Mouse (Mus musculus) adrenal gland, adult 18-20 months (tissue): ENCODE results near the gene Tpm4. TPM values are rescaled to one million over a fixed set of nuclear protein-coding genes. Genes with fewer than 3 reads are reported as not detected.

Experiments
- DNase-seq, 2 experiments: peaks; one replicate each; pipeline ENCODE4 v3.0.0; 2021 to 2022; ENCODE audit warnings: low spot score in 2 of 2
- total RNA-seq, 2 experiments: library from RNA; stranded (reverse); gene quantifications; 1 replicate in 1 of 2; 2 replicates in 1 of 2; pipeline ENCODE4 v1.2.3; 2021

Gene Tpm4
- total RNA-seq, 2 experiments from 2014 or later = 210 to 289 TPM

DNA sequence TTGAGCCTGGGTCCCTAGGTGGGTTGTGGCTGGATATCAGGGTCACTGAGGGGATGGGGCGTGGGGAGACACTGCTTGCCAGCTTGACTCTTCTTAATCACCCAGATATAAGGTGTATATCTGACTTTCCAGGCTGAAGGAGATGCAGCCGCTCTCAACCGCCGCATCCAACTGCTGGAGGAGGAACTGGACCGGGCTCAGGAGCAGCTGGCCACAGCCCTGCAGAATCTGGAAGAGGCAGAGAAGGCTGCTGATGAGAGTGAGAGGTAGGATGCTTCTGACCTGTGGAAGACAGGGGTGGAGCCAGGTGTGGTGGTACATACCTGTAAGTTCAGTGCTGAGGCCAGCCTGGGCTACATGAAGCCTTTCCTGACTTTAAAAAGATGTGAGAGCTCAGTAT, 3.7 kb downstream of the Tpm4 start:
- no peak for DNase-seq

DNA sequence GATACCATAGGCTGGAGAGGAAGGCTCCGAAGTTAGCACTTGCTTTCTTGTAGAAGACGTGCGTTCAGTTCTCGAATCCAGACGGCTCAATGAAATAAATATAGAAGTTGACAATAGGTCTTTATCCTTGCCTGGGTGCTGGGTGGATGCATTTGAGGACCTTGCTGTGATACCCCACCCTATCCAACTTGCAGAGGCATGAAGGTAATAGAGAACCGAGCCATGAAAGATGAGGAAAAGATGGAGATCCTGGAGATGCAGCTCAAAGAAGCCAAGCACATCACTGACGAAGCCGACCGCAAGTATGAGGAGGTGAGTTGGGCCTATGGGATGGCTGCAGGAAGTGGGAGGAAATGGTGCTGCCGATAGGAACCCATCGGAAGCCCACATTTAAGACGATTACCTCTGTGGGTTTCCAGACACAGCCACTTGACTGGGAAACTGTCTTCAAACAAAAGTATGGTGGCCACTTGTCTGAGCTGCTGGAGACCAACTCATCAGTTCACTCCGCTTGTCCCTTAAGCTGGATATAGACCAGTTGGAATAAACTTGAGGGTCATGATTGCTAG, 8.6 kb downstream of the Tpm4 start:
- no peak for DNase-seq

DNA sequence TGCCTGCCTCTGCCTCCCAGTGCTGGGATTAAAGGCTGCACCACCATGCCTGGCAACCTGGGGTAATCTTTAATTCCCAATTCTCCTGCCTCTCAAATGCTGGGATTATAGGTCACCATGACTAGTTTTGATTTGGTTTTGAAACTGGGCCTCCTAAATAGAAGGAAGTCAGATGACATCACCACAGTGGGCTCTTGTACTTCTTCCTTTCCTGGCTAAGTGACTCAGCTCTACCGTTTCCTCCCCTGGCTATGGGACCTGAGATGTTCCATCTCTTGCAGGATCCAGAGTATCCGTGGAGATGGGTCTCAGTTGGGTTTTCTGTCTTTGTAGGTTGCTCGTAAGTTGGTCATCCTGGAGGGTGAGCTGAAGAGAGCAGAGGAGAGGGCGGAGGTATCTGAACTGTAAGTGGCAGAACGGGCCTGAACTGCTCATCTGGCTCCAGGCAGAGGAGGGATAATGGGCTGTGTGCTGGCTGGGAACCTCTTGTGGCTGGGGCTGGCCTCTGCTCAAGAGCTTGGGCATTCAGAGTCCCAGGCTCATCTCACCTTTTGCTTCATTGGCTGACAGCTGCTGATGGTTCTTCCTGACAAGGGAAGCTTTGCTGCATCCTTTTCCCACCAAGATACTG, 9.7 kb downstream of the Tpm4 start:
- DNase-seq = no peak

DNA sequence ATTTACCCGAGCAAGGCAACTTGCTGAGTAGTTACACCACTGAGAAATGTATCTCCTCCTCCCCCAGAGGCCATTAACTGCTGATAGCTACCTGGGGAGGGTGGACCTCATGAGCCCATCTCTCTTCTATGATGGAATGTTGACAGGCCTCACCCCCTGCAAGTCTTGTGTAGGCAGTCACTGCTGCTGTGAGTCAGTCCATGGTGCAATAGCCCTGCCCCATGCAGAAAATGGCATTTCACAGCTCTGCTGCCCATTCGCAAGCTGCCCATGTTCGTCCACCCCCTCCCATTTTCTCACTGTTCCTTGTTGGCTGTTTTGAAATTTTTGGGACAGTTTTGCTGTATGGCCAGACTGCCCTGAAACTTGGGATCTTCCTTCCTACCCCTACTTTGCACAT, 10.7 kb downstream of the Tpm4 start:
- DNase-seq = no peak

DNA sequence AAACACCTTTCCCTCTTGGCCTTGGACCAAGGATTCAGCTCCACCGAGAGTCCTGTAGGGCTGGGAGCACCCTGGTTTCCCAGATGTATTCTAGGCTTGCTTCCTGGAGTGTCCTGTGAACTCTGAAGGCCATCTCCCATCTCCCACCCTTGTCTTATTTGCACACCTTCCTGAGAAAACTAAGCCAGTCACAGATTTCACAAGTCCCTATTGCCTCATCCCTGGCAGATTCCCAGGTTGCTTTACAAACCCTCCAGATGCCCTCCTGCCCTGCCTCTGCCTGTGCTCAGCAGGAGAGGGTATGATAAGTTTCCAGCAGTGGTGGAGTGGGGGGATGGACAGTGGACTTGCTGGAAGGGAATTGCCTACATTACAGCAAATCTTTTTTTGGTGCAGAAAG, 11.3 kb downstream of the Tpm4 start:
- DNase-seq = peak in 1 of 2 experiments; percentile 43

DNA sequence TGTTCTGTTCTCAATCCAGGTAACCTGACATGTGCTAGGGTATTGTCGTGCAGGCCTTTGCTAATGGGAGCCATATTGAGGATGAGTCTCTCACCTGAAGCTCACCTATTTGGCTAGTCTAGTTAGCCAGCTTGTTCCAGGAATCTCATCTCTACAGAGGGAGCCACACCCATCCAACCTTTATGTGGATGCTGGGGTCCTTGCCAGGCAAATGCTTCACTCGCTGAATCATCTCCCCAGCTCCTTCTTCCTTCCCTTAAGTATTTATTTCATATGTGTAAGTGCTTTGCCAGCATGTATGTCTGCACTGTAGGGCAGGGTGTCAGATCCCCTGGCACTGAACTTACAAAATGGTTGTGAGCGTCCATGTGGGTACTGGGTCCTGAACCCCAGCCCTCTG, 11.8 kb downstream of the Tpm4 start:
- DNase-seq = no peak

DNA sequence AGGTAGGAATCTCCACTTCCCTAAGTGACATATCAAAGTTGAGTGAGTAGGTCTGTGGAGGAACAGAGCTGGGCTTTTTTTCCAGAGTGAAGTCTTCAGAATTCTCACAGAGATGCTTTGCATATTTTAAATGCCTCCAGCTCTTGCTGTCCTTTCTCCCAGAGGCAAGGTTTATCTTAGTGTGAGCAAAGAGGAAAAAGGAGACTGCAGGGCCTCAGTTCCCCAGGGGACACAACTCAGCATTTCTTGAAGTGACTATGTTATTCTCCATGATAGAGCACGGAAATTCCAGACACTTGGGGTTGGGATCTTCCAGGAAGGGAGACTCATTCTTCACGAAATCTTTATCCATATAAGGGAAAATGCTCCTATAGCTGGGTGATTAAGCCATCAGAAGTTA, 12.5 kb downstream of the Tpm4 start:
- no peak for DNase-seq

DNA sequence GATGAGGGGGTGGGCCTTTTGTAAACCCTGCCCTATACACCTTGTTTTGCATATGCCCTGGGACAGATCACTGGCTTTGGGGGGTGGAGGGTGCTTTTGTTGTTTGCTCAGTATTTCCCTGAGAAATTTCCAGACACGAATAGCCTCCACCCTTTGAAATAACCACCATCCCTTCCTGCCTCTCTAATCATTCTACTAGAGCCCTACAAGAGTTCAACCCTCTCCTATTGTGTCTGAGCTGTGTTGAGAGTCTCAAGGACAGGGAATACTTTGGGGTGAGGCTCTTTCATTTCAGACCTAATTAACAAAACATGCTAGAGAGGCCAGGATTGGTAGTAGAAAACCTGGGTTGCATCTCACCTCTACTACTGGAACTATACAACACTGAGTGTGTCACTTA, 14.3 kb downstream of the Tpm4 start:
- DNase-seq = no peak

DNA sequence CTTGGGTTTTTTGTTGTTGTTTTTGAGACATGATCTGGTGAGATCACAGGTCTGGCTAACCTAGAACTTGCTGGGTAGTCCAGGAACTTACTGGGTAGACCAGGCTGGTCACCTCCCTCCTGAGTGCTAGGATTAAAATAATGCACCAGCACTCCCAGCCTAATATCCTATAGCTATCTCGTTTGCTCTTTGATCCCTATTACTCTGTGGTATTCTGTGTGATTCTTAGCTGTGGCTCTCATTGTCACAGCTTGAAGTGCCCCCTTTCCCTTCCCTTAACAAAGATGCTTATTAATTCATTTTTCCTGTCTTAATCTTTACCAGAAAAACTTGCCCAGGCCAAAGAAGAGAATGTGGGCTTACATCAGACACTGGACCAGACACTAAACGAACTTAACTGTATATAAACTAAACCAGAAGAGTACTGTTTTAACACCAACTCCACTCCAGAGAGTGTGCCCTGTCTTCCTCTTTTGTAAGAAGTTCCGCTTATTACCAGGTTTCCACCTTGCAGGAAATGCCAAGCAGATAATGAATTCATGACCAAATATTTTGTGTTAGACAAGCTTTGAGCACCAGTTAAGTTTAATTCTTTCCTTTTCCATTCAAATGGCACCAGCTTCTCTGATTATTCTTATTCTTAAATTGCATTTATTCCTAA, 16.8 kb downstream of the Tpm4 start:
- no peak for DNase-seq

DNA sequence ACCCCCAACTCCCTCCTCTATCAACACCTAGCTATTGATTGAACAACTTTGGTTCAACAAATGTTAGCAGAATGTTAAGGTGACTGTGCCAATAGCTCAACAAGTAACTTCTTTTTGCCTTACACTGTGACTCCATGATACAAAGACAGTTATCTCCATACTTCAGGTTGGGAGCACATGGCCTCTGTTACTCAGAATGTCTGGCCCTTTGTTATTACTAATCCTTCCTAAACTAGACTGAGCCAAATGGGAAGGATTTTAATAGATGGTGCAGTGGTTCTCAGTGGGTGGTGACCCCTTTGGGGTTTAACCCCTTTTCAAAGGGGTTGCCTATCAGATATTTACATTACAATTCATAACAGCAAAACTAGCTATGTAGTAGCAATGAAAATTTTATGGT, 18.6 kb downstream of the Tpm4 start:
- no peak for DNase-seq

DNA sequence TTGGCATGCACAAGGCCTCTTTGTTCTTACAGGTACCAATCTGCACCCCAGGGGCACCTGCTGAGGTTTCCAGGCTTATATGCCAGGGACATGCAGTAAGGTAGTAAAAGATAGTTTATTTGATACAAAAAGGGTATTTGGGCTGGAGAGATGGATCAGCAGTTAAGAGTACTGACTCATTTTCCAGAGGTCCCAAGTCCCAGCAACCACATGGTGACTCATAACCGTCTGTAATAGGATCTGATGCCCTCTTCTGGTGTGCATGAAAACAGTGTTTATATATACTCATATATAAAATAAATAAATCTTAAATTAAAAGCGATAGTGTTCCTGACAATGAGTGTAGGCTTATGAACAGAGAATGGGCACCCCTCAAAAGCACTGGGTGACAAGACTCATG, 23.3 kb downstream of the Tpm4 start:
- no peak for DNase-seq

DNA sequence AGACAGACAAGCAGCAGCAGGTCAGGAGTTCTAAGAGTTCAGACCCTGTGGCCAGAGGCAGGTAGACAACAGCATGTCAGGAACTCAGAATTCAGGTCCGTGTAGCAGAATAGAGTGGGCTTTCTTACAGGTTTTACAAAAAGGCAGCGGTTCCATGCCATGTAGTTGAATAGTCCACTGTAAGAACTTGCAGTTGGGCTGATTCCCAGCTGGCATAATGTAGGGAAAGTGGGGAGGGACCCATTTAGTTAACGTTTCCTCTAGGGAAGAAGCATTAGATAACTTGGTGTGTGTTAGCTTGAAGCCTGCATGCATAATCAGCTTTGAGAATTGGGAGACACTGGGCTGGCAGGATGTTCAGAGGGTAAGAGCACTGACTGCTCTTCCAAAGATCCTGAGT, 24.0 kb downstream of the Tpm4 start:
- DNase-seq = no peak

DNA sequence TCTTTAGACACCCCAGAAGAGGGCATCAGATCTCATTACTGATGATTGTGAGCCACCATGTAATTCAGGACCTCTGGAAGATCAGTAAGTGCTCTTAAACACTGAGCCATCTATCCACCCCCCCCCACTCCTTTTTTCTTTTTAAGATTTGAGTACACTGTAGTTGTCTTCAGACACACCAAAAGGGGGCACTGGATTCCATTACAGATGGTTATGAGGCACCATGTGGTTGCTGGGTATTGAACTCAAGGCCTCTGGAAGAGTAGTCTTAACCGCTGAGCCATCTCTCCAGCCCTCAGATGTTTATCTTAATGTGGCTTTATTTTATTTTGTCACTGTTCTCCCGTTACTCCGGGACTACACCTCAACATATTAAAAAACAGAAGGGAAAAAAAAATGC, 25.2 kb downstream of the Tpm4 start:
- DNase-seq = no peak

DNA sequence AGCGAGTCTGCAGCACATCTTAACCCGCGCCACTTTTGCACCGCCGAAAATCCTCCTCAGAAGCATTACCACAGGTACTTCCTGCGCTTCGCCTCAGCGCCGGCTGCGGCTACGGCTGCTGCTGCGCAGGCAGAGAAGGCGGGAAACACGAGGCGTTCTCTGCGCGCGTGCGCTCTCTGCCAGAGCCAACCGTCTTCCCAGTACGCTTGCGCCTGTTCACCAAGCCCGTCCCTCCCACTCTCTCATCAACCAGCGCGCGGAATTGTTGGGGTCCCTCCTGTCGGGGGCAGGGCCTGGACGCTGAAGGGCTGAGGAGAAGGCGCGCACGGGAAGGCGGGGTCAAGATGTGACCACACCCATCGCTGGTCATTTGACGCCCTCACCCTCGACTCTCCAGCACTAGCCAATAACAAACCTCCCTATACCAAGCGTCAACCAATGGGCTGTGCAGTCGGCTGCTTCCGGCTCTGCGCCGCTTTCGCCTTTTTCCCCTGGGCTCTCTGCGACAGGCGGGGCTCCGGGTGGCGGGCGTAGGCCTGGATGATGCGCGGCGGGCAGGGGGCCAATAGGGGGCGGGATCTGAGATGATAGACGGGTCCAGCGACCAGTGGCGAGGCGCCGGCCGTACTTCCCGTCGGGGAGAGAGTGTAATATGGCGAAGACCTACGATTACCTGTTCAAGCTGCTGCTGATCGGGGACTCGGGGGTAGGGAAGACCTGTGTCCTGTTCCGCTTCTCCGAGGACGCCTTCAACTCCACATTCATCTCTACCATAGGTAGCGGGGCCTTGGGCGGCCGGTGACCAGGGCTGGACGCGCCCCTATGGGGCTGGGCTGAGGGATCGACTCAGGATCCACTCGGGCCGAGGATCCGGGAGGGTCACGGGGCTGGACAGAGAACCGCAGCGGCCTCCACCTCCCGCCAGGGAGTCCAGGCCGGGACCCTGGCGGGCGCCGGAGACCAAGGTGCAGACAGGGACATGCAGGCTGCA, 26.2 kb downstream of the Tpm4 start, which contains the start of gene Rab8a:
Gene Rab8a, plus strand, starts transcription at position 494 of the 991 bp plus-strand sequence.
- DNase-seq = peak; percentile 100

DNA sequence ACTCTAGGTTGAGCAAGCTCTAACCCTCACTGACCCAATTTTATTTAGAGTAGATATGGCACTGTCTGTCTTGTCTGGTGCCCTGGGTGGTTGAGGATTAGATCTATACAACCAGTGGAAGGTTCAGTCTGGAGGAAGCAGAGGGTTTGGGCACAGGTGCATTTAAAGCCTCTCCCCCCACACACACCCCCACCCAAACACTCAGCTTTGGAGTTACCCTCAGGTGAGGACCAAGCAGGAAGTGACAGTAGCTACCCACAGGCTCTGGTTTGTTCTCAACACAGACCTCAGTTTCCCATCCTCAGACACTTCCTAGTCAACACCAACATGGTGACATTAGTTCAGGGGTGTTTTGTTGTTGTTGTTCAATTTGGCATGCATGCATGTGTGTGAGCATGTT, 28.0 kb downstream of the Tpm4 start:
- DNase-seq = no peak

DNA sequence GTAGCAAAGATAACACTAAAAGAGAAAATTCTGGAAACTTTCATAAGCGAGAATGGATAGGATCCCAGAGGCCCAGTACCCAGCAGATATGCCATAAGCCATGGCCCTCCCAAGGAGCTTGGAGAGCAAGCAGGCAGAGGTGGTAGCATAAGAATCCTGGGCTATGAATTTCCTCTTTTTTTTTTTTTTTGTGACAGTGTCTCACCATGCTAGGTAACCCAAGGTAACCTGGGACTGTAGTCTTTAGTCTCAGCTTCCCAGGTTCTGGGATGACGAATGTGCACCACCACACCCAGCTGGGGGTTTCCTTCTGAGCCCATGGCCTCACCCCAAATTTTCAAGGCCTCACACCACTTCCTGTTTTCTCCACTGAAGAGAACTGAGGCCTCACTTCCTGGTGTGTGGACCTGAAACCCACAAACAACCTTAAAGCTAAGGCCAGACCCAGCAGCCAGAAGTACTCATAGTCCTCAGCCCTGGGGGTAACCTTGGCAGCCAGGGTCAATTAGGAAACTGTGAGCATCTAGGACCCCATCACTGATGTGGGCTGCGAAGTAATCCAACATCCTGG, 34.4 kb downstream of the Tpm4 start:
- no peak for DNase-seq

DNA sequence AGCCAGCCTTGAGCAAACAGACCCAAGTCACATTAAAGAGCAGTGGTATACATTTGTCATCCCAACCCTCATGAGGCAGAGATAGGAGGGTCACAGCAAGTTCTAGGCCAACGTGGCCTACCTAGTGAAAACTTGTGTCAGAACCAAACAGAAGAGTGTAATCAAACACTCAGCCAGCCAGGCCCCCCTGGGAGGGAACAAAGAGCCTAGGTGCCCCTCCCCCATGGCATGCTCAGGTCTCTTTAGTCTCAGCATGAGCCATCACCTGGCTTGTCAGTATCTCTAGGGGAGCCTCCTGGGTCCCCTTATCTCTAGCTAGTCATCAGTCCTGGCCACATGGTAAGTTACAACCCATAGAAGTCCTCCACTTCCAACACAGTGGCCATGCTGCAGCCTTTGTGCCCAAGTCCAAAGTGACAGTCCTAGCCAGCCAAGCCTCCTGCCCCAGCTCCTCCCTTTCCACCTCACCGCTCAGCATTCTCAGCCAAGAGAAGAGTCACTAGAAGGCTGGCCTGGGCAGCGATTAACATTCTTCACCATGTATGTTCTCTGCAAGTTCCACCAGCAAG, 35.0 kb downstream of the Tpm4 start:
- DNase-seq = no peak

DNA sequence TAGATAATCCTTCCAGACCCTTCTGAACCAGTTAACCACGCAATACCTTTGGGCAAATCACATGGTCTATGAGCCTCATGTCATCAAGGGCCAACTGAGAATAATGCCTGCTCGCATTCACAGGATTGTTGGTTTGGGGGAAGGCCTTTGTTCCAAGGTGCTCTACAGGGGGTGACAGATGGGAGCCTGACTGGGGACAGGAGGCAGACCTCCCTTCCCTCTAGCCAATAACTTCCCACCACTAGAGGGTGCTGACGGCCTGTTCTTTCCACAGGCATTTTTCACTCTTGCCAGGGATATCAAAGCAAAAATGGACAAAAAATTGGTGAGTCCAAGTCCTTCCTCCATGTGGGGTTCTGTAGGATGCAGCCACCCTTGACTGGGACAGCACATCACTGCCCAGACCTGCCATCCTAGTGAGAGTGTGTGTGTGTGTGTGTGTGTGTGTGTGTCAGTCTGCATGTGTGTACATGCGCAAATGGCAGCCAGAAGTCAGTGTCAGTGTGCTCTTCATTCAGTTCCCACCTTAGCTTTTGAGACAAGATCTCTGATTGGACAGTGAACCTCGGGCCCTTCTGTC, 42.7 kb downstream of the Tpm4 start:
- DNase-seq = peak; percentile 68 to 69

DNA sequence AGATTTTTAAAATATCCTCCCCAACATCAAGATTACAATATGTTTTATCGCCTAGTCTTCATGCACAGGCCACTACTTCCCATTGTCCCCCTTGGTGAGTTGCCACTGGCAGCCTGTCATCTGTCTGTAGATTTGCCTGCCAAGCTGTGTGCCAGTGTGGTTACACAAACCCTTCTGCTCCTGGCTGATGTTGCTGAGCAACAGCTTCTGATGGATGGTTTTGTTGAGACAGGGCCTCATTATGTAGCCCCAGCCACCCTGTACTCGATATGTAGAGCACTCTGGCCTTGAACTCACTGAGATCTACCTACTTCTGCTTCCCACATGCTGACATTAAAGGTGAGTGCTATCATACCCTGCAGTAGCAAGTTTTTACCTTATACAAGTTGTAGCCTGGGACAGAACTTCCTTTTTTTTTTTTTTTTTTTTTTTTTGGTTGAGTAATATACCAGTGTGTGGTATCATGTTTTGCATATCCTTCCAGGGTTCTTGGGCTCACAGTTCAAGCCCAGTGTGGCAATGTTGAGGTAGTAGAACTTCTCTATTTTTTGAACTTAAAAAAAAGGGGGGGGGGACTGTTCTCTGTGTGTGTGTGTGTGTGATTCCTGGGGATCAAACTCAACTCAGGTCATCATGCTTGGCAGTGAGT, 48.9 kb downstream of the Tpm4 start:
- no peak for DNase-seq

DNA sequence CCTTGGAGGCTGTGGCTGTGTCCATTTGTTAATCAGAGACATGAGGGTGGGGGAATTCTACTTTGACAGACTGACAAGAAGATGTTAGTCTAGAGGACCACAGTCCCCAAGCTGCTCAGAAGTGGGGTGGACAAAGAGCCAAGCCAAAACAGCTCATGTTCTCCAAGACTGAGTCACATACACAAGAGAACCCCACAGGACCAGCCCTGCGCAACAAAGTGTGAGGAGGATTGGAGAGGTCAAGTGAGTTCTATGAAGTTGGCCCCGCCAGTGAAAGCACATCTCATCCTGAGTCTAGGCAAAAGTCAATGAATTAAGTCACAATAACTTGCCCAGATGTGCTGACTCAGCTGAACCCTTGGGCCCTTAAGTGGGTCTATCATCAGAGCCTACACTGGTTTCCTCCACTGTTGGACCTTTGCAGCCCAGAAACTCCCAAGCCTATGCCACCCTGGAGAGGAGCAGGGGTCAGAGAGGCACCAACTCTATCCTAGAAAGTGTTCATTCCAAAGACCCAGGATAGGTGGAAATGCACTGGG, 53.1 kb downstream of the Tpm4 start:
- no peak for DNase-seq
